Mouse (Mus musculus) left cerebral cortex, adult 8-10 months (tissue): ENCODE measurements around the gene Scoc. TPM values are rescaled to one million over a fixed set of nuclear protein-coding genes. Genes with fewer than 3 reads are reported as not detected.

Source experiments
- DNase-seq, 2 experiments: peaks; one replicate each; pipeline ENCODE4 v3.0.0; 2022; ENCODE audit warnings: low spot score in 2 of 2
- total RNA-seq, 4 experiments: library from RNA; stranded (reverse); gene quantifications; 2 replicates each; pipeline ENCODE4 v1.2.4; 2022

Gene Scoc
- total RNA-seq, 4 experiments from 2014 or later: 198 to 226 (median 211) TPM

DNA sequence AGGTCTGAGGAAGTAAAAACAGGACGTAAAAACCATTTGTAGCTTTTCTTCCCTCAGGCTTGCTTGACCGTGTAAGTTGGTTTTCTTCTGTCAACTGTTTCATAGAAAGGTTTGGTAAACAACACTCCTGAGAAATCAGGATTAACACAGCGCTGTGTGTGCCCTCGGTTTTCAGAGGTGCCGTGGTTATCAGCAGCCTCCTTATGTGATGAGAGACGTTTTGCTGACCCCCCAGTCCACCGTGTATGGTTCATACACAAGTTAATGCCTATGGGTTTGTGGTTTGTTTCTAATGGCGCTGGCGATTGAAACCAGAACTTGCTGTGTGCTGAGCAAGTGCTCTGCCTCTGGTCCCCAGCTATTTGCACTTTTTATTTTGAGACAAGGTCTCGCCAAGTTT is 52.6 kb downstream of the Scoc start:
- DNase-seq: no peak

DNA sequence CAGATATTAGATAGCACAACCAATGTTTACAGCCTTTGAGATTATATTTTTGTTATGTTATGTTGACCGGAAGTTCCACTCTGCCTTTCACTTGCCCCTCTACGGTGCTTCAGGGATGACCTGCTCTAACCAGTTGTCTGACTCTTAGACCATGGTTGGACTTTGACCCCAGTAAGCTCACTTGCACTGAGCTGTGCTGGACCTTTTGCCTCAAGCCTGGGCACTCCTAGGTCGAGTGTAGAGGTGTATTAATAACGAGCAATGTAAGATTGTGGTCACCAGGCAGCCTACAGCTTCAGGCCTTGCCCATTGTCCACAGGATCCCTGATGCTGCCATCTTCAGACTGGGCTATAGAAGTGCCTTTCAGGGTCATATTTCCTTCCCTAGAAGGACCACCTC is 60.5 kb downstream of the Scoc start:
- no peak for DNase-seq

DNA sequence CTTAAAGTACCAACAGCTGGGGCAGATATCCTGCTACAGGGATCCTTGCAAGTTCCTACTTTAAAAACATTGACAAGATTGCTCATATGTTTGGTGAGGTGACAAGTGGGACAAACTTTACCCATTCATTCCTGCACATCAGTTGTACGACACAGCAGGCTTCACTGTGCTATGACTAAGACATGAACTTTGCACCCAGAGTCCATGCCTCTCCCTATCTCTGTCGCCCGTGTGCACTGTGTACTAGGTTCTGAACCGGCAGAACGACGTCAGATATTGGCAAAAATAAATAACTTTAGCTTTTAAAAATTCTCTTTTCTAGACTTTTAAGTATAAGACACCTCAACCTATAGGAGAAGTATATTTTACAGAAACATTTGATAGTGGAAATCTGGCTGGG is 61.5 kb downstream of the Scoc start:
- no peak for DNase-seq

DNA sequence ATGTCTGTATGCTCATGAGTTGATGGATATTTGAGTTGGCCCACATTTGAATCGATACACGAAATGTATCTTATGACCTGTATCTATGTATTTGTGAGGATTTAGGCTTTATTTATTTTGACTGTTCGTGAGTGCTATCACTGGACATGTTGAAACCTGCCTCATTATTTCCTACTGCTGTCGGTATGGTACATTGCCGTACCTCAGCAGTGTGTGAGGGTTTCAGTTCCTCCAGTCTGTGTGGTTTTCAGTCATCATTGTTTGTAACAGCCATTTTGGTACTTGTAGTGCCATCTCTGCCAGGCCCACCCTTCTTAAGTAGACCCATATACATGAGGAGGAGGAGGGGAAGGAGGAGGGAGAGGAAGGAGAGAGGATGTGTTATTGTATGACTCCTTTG is 63.9 kb downstream of the Scoc start:
- DNase-seq: no peak

DNA sequence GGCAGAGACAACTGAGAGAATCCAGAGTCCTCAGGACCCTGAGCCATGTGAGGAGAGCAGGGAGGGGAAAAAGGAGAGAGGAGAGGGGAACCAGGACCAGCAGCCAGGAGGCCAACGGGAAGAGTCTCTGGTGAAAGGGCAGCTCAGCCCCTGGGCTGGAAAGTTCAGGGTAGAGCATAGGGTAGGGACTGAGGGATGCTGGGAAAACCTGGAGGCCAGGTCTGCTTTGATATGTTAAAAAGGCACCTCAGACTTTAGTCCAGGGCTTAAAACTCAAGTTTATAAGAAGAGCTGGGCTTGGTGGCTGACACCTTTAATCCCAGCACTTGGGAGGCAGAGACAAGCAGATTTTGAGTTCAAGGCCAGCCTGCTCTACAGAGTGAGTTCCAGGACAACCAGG is 65.7 kb downstream of the Scoc start:
- no peak for DNase-seq

DNA sequence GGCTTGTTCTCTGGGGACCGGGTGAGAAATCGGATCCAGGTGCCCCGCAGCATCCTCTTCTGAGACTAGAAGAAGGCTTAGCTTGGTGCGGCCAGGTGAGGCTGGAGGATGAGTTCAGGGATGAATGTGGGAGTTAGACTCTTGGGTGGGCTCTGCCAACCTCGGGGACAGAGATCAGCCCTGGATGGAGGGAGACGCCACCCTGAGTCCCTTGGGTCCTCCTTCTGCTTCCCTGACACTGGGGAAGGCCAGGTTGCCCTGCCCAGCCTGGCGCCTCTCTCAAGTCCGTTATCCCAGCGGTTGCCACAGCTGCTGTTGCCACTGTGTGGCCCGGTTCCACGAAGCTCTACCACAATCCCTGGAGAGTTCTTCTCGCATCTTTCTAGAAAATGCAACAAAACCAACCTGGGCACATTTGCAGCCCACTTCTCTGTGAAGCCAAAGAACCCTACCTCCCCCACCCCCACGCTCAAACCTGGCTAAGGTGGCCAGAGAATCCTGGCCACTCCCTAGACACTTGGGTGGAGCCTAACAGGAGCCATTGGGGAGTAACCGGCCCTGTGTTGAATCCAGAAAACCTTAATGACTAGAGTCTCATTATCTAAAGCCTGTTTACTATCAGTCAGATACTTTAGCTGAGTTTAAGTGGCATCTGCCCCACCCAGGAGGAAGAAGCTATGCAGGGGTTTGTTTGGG is 68.0 kb downstream of the Scoc start:
- DNase-seq: no peak

DNA sequence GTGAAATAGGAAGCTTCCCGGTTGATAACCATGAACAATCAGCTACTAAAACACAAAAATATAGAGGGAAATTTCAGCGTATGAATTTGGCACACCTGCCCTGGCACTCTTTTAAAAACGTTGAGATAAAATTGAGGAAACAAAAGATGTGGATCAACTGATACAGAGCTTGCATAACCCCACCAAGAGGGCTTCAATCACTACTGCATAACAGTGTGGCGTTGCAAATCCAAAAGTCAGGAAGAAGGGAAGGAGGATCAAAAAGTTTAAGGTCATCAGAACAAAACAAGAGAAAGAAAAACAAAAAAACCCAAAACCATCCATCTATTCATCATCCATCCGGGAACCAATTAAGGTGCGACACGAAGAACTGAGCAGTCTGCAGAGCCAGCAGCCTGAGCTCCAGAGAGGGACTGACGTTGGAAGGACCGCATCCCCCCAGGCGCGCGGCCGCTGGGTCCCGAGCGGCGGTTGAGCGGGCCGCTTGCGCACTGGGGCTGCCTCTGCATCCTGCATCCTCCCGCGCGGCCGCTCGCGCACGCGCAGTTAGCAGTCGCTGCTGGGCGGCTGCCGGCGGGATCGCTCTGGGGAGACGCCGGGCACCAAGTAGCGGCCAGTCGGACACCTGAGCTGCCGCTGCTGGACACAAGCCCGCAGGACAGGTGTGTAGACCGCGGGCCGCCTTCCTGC is 68.7 kb downstream of the Scoc start, which contains the start of gene Clgn:
Gene Clgn, plus strand, starts transcription at position 552 of the 690 bp plus-strand sequence.
- DNase-seq: peak; percentile 59 to 63

DNA sequence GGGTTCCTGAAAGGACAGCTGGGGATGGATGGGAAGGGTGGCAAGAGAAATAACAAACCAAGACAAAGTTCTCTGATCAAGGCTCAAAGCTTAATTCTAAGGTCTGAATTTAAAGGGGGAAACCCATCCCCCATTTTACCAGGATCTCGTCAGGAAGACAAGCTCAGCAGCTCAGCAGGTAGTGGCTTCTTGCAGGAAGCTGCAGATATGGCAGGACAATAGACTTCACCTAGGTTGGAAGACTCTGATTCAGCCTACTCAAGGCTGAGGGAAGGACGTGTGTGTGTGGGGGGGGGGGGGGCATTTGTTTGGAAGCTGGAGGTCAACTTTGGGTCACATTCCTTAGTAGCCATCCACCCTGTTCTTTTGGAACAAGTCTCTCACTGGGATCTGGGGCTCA is 75.3 kb downstream of the Scoc start:
- DNase-seq: no peak

DNA sequence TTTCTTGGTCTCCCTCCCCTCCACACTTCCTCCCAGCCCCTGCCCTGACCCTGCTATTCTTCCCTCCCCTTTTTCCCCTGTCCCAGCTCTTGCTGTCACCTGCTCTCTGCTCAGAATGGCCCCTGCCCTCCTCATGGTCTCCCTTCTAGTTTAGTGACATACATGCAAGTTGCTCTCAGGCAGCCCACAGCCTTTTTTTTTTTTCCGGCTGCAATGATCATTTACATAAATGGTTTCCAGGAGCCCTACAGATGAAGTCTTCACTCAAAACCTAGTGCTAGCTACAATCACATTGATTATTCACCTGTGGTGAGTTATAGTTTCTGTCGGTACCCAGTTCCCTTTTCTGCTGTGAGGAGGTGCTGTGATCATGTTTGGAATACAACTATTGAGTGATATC is 77.2 kb downstream of the Scoc start:
- DNase-seq: no peak

DNA sequence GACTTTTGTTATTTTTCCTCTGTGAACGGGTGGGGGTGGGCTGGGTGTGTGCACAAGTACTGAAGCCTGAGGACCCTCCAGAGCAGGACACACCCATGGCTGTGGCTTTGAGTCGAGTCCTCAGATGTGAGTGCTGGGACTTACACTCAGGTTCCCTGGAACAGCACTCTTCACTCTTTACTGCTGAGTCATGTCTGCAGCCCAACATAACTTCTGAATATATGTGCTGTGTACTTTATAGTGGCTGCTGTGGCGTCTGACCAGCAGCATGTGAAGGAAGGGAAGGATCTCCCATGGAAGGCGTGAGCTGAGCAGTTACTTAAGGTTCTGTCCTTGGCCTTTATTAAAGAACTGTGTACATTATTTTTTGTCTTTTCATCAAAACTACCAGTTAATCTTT is 78.0 kb downstream of the Scoc start:
- no peak for DNase-seq

Other genes starting within 250 kb of the Scoc start
- not detected for gene Ucp1, start 168.0 kb downstream of the Scoc start, total RNA-seq
- 10 to 100 TPM; 10.0 to 12.4 (median 12.0) TPM for gene Elmod2, start 125.9 kb downstream of the Scoc start, total RNA-seq
- gene Mgat4d, start 109.9 kb downstream of the Scoc start, total RNA-seq: not detected
- 1 to 10 TPM; 8.6 to 9.6 (median 9.2) TPM for gene Clgn, start 68.5 kb downstream of the Scoc start, total RNA-seq
- not detected for gene Olfr370, start 77.4 kb upstream of the Scoc start, total RNA-seq
- gene Ndufb7, start 108.3 kb upstream of the Scoc start, total RNA-seq: 100 to 1,000 TPM; 115 to 152 (median 134) TPM
- 100 to 1,000 TPM; 638 to 678 (median 672) TPM for gene Tecr, start 149.6 kb upstream of the Scoc start, total RNA-seq
- gene Dnajb1, start 149.8 kb upstream of the Scoc start, total RNA-seq: 10 to 100 TPM; 44.9 to 46.9 (median 45.6) TPM
- 10 to 100 TPM; 72.9 to 74.5 (median 74.3) TPM for gene Gipc1, start 194.3 kb upstream of the Scoc start, total RNA-seq
- gene Ptger1, start 208.3 kb upstream of the Scoc start, total RNA-seq: 1 to 10 TPM in 3 of 4 experiments, under 1 TPM in 1; 0.83 to 1.5 (median 1.3) TPM
- gene Pkn1, start 240.8 kb upstream of the Scoc start, total RNA-seq: 10 to 100 TPM; 52.2 to 66.2 (median 54.8) TPM